Comparison of ENCODE assay signal across 27 mouse cellular contexts in the genomic region with DNA sequence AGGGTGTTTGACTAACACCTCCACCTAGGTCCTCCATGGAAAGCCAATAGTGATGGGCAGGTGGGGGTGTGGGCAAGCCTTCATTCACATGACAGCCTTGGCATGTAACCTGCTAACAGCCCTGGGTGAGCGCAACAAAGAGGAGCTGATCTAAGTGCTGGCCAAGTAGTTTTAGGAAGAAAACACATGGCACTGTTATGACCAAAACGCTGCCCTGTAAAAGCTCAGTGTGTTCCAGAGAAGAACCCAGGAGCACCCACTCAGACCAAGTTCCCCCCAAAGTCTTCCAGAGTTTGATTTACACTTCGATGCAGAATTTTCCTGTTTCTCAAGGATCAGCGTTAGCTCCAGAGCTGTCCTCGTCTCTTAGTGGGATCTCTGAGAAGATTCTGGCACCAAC.
"Had no signal": no experiment of that assay in that cellular context is flagged by ENCODE, and none has a peak within 500 bp of the region (broad histone marks: within the 10 kb centered on the region; RNA-seq: fewer than 3 reads in every experiment).

No protein-coding gene starts in this region.

- H3K27ac ChIP-seq: heart, embryonic 13.5 days; heart, embryonic 15.5 days; hindbrain, embryonic 10.5 days; hindbrain, embryonic 12.5 days; hindbrain, embryonic 13.5 days; hindbrain, embryonic 14.5 days; hindbrain, embryonic 15.5 days; hindbrain, postnatal 0 days; intestine, embryonic 15.5 days; kidney, embryonic 15.5 days; kidney, postnatal 0 days; layer of hippocampus, adult 2 months had no signal

- H3K4me1 ChIP-seq: hindbrain, embryonic 15.5 days; intestine, embryonic 15.5 days had no signal

- H3K27me3 ChIP-seq: heart, embryonic 12.5 days; heart, embryonic 13.5 days; heart, embryonic 15.5 days; hindbrain, embryonic 12.5 days; hindbrain, embryonic 13.5 days; hindbrain, embryonic 15.5 days; intestine, embryonic 15.5 days; kidney, embryonic 15.5 days had no signal

- H3K36me3 ChIP-seq: heart, embryonic 12.5 days; heart, embryonic 13.5 days; heart, embryonic 15.5 days; hindbrain, embryonic 10.5 days; hindbrain, embryonic 12.5 days; hindbrain, embryonic 13.5 days; hindbrain, embryonic 15.5 days; intestine, embryonic 15.5 days; kidney, embryonic 15.5 days had no signal

- H3K4me3 ChIP-seq: heart, embryonic 12.5 days; heart, embryonic 13.5 days; heart, embryonic 15.5 days; hindbrain, embryonic 10.5 days; hindbrain, embryonic 12.5 days; hindbrain, embryonic 13.5 days; hindbrain, embryonic 15.5 days; intestine, embryonic 15.5 days; kidney, embryonic 15.5 days; layer of hippocampus, adult 2 months had no signal

- H3K9me3 ChIP-seq: heart, embryonic 12.5 days; heart, embryonic 13.5 days; heart, embryonic 15.5 days; hindbrain, embryonic 10.5 days; hindbrain, embryonic 12.5 days; hindbrain, embryonic 13.5 days; hindbrain, embryonic 15.5 days; intestine, embryonic 15.5 days; kidney, embryonic 15.5 days had no signal

- DNase-seq: heart, postnatal 14 days; heart, postnatal 36 days; heart, postnatal 4 days; kidney, adult 11 months; kidney, adult 18-20 months; kidney, adult 2 months; kidney, adult 8-10 months; kidney, adult 9 months; kidney, postnatal 14 days; kidney, postnatal 25 days; kidney, postnatal 36 days; kidney, postnatal 4 days; layer of hippocampus, adult 9-11 months; layer of hippocampus, postnatal 36 days had no signal
